Mouse (Mus musculus) embryo, embryonic 10 days (tissue): ENCODE measurements around the gene Lmx1a.

ENCODE experiments used
- DNase-seq: peaks from one replicate; pipeline ENCODE4 v3.0.0-alpha.2; 2015; ENCODE audit warnings: low spot score

Lmx1a gene

DNA sequence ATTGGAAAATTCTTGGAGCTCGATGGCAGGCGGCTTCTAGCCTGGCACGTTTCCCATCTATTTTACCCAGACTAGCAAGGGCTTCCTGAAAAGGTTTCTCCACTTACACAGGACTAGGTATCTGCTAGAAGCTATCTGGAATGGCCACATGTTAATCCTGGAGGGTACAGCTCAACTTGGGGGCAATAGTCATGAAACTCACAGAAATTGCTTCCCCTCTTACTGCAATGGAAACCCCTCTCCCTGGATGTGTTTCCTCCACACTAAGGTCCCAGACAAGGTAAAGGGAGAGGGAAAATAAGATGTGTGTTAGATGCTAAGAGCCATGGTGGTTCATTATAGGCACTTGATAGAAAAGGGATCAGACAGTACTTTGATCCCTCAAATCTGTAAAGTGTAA lies 5.7 kb downstream of the Lmx1a start:
- DNase-seq = no peak

DNA sequence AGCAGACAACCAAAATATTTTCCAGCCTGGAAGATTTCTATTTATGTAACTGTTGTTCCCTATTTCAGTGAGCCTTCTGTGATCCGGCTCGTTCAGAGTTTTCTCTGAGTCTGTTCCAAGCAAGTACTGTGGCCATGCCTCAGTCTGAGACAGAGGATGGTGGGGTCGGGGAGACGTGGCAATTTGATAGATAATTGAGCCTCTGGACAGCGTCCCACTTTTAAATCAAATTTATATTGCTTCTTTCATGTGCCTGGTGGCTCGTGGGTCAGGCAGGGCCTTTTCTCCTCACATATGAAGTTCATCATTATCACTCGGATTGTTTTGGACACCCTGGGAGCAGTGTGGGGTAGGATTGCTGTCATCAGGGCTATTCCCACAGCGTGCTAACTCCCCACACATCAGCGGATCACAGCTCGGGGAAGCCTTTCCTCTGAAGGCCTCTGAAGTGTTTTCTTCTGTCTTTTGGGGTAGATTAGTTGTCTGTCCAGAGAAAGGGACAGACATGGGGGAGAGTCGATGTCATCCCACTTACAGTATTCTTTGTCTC lies 6.9 kb downstream of the Lmx1a start:
- DNase-seq = no peak

DNA sequence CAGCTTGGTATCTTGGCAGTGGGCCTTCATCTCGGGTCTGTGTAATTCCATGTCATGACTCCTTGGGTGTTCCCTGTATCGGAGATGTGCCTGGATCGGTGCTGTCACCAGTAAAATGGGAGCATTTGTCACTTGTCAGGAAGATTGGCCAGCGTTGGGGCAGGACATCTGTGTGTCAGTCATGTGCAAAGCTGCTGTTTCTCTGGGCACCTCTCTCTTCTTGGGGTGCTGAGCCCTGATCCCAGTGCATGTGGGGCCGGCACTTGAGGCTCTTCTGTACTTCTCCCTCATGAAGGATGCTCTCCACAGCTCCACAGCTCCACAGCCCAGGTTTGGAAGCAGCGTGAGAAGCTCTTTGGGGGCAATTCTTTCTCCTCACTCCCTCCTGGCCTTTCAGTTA lies 10.7 kb downstream of the Lmx1a start:
- no peak for DNase-seq

DNA sequence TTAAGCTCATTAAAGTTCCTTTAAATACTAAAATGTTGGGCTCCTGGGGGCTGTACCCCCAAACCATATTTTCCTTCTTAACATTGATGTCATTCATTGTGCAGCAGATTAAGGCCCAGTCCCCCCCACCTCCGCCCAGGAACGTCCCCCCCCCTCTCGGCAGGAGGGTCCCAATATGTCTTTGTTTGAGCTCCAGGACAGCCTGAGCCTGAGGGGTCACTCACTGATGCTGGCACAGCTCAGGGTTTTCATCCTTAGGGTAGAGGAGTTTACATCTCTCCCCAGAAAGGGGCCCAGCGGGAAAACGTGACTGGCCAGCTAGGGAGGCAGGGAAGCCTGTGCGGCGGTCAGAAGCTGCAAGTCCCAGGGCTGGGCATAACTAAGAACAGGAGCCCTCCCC lies 11.2 kb downstream of the Lmx1a start:
- no peak for DNase-seq

DNA sequence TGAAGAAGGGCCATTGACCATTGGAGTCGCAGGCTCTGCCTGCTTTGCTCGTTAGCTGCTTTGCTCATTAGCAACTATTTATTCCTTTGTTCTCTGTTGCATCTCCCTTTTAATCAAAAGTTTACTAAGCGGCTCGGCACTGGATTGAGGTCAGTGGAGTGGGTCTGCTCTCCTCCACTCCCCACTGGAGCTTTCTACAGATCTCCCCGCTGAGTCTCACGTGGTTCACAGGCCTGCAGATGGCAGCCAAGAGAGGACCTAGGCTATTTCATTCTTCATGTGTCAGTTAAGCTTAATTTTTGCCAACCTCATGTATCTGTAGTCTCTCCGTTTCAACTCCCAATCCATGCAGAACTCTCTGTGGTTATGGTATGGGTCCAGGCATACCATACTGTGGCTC lies 16.5 kb downstream of the Lmx1a start:
- DNase-seq = no peak

DNA sequence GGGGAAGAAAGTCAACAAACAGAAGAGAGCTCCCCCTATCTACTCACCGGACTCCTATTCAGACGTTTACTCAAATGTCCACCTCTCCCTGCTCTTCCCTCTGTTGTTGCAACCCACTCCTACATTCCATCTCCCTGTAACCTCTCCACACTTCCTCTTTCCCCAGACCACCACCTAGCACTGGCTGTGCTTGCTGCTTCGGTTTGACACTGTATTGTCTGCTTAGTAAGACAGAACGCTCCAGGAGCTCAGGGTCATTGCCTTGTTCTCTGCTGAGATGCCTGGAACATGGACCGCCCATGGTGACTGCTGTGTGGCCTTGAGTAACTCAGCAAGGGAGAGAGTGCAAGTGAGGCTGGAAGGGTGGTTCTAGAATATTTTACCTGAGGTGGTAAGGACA lies 19.7 kb downstream of the Lmx1a start:
- DNase-seq = no peak

DNA sequence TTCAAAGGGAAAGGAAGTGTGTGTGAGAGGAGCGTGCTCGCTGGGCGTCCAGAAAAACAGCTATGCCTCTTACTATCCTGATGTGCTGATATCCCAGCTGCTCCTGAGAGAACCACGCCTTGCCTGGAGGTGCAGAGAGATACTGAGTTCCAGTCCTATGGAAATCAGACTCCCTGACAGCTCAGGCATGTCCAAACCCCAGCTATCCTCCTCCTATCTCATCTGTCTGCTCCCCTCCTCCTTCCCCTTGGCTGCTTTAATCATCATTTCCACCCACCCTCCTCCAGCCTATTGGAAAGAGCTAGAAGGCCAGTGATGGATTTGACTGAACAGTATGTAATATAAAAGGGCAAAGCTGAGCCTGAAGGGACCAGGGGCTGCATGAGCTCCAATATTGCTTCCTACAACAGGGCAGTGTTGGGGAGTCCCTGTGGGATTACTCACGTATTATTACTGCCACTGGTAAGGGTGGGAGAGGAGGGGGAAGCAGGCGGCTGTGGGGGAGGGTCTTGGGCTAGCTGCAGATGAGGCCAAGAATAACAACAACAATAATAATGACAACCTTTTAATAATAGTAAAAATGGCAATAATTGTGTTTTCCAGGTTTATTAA lies 26.8 kb downstream of the Lmx1a start:
- DNase-seq = no peak

DNA sequence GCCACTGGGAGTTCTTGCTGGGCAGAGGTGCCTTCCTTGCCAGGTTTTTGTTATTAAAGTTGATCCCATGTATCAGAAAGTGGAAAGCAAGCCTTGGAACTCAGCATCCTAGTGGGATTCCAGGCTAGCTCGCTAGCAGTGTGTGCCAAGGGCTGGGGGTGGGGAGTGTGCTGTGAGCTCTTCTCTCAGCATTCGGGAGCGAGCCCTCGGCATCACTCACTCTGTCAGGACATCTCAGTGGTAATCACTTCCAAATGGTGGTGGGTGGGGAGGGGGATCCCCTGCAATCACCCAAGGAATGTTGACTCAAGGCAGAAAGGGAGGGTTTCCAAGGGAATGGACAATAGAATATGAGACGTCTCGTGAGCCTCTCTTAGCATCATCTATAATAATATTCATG lies 45.4 kb downstream of the Lmx1a start:
- peak; percentile 53 for DNase-seq

DNA sequence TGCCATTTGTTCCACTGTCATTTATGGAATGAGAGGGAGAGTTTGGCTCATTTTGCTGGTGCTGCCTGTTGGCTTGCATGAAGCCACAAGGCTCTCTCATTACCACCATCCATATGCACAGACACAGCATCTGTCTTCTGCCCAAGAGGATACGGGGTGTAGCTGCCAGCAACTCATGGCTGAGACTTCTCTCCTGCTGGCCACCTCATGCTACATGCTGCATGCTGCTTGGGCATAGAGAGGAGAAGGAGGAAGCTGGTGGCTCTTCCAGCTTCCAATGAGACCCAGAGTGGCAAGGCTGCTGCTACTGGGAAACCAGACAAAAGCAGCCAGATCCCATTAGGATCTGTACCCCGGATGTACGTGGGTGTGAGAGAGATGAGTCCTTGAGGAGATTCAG lies 47.8 kb downstream of the Lmx1a start:
- no peak for DNase-seq

DNA sequence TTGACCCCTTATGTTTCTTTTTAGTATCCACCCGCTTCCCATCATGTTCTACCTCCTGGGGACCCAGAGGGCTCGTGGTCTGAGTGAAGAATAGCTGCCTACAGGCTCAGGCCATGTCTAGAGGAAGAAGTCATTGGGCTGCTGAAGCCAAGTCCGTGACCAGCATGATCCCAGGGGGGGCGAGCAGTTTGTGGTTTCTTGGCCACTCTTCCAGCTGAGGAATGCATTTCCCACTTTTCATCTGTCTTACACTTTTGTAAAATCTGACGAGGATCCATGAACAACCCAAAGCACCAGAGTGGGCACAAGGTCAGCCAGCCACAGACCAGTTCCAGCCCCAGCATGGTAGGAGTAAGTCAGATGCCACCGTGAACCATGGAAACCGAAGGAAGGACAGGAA lies 50.2 kb downstream of the Lmx1a start:
- DNase-seq = no peak

DNA sequence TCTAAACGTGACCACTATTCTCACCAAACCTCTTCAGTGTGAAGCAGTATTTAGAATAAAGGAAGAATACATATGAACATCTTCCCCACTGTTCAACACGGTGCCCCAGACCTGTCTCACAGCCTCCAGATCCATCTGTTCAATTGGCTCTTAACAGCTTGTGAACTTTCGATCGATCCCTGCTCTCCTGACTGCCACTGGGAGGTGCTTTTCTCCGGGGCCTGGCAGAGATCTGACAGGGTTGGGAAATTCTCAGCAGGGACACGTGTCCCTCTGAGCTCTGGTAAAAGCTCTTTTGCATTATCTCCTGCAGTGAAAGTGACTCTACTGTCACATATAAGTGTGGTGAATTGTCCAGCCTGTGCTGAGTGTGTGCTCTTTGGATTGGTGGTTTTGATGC lies 57.6 kb downstream of the Lmx1a start:
- no peak for DNase-seq

DNA sequence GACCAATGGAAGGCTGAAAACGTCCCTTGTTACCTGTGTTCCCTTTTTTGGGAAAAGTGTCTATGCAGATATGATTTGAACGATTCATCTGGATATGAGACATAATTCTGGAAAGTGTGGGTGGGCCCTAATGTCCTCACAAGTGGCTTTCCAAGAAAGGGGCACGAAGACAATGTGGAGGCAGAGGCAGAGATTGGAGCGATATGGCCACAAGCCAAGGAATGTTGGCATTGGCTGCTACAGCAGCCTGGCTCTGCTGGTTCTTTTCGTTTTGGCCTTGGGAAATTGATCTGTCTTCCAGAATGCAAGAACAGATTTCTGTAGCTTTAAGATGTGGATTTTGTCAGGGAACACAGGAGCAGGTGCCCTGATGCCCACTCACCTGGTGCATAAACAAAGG lies 63.6 kb downstream of the Lmx1a start:
- DNase-seq = no peak

DNA sequence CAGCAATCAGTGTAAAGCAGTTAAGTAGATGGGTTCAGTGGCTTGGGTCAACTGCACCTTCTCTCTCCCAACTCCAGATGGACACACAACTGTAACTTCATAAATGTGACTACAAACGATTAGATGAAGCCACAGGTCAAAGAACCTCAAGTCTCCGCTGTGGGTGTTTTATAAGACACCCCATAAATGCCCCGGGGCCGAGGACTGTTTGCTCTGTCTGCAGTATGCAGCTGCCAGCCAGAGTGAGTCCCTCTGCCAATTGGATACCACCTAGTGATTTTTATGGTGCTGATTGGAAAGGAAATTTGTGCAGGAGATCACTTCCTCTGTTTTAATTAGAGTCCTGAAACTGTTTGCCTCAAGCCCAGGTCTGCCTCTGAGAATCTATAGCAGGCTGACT lies 65.0 kb downstream of the Lmx1a start:
- DNase-seq = no peak

DNA sequence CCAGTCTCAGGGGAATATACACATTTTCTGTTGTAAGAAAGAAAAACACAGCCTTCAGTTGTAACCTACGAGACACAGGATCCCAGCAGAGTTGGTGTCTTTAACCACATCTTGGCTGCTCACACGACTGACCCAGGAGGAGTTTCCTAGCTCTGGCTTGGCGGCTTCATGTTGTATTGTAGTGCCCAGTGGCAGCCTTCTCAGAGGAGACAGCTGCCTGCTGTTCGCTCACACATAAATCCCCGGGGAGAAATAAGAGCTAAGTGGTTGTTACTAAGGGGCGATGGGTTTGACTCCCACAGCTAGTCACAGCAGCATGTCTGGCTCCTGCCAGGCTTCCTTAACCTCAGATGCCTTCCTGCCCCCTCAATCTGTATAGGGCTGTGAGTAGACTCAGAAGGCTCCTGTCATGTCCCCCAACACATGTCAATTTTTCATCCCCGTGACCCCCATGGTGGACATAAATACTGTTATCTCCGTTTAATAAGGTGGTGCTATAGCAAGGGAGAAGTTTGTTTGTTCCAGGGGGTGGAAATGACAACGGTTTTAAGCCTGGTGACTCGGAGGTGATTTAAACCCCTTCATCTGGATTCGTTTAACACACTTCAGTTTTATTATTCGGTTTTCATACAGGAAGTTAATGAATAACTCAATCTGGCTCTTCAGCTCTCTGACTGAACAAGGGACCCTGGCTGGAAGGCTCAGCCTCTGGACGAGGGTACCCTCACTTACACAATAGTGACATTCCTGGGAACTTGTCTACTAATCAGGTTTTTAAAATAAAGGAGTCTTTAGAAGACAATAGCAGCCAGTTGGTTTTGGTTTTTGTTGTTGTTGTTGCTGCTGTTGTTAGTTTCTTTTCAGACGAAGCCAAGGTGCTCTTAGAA lies 65.8 kb downstream of the Lmx1a start:
- DNase-seq = peak; percentile 36

DNA sequence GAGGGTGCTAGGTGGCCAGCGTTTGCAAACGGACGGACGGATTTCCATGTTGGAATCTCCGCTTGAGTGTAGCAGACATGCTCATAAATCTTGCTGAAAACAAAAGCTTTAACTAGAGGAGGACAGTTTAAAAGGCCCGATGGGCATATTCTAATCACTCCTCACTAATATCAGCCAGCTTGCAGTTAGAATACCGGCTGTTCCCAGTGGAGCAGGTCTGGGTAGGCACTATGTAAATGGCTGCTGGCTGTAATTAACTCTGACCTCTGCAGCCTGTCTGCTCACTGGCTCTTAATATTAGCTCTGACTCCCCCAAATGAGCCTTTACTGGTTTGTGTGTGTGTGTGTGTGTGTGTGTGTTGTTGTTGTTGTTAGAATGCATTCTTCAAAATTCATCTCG lies 69.2 kb downstream of the Lmx1a start:
- DNase-seq = no peak

DNA sequence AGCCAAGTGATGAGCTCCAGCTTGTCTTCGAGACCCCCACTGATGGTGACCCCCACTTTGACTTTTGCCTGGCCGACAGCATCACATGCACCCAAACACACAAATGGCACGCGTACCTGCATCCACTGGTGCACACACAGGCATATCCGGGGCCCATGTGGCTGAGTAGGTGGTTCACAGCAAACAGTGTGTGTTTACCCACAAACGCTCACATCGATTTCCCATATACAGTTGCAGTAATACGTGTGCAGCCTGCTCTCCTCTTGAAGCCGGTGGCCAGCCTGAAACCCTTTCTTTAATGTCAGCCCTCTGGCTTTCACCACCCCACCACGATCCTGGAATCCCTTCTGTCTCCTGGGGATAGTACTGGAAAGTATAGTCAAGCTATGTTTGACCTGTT lies 71.3 kb downstream of the Lmx1a start:
- DNase-seq = no peak

DNA sequence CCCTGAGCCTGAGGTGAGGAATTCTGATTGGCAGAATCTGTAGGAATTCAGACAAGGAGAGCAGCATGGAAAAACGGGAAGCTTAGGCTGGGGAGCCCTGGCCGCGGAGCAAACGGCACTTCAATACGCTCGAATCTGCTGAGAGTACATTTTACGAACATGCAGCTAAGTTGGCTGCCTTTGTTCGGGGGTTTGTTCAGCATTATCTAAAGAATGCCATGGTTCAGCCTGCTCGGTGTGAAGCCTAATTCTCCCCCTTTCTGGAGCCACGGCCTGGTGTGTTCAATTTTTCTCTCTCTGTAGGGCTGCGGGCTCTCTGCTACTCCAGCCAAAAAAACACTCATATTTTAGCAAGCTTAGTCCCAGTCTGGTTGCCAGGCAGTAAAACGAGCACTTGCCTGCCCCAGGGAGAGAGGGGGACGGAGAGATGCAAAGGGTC lies 72.8 kb downstream of the Lmx1a start:
- peak; percentile 62 for DNase-seq

DNA sequence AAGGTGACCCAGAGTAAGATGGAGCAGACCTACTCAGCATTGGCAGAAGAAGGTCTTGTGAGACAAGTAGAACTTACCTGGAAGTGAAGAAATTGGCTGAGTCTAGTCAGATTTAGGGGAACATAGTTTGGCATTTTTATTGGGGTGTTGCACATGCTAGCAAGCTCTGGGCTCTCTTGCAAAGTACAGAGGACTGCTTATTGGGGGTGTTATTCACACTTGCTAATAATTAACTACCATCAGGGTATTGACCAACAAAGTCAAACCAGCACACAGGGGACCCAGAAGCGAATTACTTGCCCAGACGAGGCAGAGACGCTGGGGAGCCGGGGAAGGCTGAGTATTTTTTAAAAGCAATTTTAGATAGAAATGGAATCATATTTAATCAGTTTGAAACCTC lies 77.6 kb downstream of the Lmx1a start:
- DNase-seq = no peak

DNA sequence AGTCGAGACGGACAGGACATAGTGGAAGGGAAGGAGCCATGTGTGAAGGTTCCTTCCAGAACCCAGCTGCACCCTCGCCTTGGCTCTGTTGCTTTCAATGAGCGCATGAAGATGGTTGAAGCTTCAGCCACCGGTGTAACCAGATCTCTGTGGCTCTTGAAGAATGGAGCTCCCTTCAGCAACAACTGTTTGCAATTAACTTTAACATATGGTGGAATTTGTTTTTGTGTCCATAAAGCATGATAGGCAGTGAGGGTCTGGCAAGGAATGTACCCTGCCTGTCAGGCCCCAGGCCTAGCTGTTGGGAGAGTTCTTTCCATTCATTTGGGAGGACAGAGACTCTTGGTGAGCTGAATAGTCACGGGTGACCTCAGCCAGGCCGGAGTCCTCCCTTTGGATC lies 81.4 kb downstream of the Lmx1a start:
- peak; percentile 23 for DNase-seq

DNA sequence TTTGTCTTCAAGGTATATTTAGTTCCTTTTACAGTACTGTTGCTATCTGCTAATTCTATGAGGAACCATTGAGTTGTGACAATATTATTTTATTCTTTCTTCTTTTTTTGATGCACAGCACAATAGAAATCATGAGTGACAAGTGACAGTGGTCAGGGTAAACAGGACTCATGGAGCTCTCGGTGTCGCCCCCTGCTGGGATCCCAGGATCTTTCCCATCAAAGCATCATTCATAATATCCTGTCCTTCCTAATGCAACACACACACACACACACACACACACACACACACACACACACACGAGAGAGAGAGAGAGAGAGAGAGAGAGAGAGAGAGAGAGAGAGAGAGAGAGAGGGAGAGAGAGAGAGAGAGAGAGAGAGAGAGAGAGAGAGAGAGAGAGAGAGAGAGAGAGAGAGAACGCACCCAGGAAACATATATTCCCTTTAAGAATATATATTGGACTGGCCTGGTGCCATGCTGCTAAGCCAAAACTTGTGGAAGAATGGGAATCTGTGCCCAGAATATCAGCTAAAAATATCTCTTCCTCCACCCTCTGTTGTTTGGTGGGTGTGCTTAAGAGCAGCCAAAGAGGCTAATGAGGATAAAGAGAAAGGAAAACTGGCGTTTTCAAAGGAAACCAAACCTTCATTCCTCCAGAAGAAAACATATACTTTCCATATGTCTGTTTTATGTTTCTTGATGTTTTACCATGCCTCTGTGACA lies 90.9 kb downstream of the Lmx1a start:
- no peak for DNase-seq

DNA sequence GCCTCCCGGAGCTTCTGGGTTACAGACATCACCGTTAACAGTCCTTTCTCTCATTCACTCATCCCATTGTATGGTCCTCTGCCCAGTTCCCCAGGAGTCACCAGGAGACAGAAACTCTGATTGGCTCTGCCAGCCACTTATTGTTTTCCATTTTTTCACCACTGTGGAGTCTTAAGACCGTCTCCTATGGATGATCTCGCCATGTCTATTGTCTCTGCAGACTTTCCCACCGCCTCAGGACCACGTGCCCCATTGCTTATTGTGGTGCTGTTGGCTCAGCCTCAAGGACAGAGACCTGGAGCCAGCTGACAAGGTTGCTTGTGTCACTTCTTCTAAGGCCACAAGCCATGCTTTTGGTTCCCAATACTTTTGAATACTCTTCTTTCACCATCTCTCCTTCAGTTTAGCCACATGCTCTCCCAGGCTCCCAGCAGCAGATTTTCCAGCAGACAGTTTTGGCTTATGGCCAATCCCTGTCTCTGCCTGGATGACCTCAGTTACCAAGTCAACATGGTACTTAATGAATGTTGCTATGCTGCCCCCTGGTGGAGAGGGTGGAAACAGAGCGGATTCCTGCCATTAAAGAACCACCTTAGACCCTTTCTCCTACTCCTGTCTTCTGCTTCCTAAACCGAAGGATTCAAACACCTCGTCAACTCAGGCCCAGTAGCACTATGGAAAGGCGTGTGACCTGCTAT lies 92.9 kb downstream of the Lmx1a start:
- DNase-seq = peak; percentile 90

DNA sequence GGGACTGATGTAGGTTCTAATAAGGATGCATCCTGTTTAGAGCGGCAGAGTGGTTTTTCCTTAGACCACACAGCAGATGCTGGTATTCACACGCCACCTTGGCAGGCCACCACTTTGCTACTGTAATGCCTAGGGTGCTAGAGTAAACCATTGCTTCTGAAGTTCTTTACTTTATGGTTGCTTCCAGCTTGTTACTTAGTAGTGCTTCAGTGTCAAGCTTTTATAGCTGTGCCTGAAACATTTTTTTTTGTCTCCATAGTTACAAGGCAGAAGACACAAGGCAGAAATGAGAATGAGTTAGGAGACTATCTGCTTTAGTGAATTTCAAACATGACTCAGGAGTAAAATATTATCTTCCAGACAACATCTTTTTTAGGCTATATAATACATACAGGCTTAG lies 95.0 kb downstream of the Lmx1a start:
- DNase-seq = no peak
